Mouse (Mus musculus) T-cell, adult 2 months (primary cell): Measurements from ENCODE around the gene Slc22a3.

Experiments
- DNase-seq: peaks from one replicate; pipeline ENCODE4 v3.0.0; 2022; ENCODE audit warnings: low spot score

Slc22a3 gene

GRCm38 (mm10) chr17:12507654-12508204 is at the start of gene Slc22a3:
Gene Slc22a3, minus strand, starts transcription at chr17:12507704.
- no peak for DNase-seq

DNA sequence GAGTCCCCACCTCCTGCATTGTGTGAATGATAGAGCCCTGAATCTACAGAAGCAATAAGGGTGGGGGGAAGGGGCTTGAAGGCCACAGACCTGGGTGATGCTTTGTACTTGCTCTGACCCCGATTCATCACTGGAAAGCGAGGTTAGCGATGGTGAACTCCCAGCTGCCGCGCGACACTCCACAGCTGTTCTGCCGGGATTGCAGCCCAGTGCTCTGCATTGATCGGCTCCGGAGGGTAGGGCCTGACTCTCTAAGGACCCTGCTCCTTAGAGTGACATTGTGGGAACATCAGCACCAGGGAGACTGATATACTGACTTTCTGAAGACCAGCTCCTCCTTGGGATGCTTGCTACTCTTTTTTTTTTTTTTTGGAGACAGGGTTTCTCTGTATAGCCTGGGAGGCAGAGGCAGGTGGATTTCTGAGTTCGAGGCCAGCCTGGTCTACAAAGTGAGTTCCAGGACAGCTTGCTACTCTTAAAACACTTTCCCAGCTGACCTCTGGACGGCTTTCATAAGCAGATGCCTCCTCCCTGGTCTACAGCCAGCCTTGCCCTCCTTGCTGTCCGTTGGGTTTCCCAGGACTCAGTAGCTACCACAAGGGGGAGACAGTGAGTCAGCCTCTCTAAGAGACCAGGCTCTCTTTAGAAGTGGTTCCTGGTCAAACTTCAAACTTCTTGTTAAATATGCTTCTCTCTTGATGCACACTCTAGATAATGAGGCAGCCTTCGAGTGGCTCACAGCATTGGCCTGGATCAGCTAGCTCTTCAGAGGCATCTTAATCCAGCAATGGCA is 27.0 kb upstream of the Slc22a3 start:
- DNase-seq = peak; percentile 49

DNA sequence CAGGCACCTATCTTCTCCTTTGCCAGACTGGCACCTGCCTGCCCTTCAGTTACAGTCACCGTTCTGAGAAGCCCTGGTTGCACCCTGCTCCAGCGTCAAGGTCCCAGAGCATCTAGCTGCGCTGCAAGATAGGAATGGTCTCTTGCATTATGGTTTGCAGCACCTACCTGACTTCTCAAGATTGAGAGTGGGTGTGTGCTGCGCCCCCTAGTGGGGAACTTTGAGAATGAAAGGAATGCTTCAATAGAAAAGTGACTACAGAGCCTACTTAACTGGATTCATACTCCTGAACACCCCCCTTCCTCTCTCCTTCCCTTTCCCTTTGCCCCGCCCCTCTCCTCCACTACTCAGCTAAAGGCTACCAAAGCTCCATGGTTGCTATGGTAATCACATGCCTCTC is 24.6 kb upstream of the Slc22a3 start:
- DNase-seq = peak; percentile 35

- DNase-seq = no peak
Measured at GRCm38 (mm10) chr17:12530081-12530480, 22.6 kb upstream of the Slc22a3 start.

GRCm38 (mm10) chr17:12529384-12529985 is 22.0 kb upstream of the Slc22a3 start:
- DNase-seq = no peak

- no peak for DNase-seq
Measured at GRCm38 (mm10) chr17:12519089-12519488, 11.6 kb upstream of the Slc22a3 start.

GRCm38 (mm10) chr17:12518194-12518593 is 10.7 kb upstream of the Slc22a3 start:
- DNase-seq = no peak

DNA sequence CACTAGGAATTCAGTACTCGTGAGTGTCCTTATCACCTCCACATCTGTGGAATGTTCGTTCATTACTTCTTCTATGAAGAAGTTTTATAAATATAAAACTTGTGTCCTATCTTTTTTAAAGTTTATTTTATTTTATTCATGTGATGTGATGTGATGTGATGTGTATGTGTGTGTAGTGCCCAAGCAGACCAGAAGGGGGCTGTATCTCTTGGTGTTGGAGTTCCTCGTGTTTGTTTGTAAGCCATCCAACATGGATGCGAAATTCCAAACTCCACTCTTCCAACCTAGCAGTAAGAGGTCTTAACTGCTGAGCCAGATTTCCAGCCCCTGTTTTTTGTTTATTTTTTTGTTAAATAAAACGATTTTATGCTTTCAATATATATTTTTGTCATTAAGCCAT is 6.5 kb upstream of the Slc22a3 start:
- DNase-seq = no peak

DNA sequence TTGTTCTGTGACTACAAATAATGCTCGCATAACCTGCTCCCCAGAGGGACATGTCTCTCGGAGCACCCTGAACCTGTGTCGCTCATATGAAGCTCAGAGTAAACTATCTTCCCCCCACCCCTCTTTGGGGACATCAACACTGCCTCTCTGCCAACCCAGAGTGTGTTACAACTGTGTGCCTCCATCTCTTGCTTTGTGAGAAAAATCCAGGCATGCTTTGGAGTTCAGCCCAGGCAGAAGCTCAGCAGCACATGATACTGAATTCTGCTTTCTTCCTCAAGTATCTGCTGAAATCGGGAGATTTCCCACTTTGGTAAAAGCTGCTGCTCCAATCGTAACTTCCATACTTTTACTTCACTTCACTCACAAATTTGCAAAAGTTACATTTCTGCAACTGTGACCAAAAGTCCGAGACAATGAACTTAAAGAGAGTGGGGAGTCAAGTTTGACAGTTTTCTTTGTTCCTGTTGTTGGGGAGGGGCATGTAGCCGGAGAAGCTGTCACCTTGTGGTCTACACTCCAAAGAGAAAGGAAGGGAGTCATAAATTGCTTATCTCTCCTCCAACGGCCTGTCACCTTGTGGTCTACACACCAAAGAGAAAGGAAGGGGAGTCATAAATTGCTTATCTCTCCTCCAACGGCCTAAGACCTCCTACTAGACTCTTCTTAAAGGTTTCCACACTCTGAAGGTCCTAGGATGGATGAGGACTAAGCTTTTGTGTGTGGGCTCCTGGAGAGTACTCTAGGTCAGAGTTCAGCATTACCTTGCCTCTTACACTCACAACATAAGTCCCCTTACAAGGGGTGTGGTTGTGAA is 5.8 kb upstream of the Slc22a3 start:
- no peak for DNase-seq

DNA sequence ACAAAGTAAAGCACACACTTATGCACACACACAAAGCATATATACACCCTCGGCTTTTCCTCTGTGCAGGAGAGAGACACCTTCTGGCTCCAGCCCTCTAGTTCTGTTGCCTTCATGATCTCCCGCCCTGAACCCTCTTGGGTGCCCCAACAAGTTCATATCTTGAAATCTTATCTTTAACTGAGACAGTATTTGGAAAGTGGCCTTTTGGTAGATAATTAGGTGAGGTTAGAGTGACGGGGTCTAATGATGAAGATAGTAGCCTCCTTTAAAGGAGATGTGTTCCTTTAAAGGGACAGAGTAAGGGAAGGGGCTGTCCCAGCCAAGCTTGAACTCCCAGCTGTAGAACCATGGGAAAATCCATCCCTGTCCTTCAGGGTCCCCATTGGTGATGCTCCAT is 3.7 kb upstream of the Slc22a3 start:
- no peak for DNase-seq

DNA sequence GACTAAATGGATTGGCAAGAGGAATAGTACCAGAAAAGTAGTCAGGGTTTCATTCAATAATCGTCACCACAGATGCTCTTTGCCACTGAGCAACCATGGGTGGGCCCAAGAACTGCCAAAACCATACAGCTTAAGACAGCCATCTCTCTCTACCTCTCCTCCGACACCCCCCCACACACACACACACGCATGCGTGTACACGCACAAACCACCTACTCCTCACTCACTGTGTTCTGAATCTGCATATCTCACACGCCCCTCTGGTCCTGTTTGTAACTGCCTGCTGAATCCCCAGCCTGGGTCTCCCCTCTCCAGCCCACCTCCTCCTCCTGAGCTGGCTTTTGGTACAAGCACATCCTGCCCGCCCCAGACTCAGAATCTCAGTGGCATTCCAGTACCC is 872 bp upstream of the Slc22a3 start:
- no peak for DNase-seq

DNA sequence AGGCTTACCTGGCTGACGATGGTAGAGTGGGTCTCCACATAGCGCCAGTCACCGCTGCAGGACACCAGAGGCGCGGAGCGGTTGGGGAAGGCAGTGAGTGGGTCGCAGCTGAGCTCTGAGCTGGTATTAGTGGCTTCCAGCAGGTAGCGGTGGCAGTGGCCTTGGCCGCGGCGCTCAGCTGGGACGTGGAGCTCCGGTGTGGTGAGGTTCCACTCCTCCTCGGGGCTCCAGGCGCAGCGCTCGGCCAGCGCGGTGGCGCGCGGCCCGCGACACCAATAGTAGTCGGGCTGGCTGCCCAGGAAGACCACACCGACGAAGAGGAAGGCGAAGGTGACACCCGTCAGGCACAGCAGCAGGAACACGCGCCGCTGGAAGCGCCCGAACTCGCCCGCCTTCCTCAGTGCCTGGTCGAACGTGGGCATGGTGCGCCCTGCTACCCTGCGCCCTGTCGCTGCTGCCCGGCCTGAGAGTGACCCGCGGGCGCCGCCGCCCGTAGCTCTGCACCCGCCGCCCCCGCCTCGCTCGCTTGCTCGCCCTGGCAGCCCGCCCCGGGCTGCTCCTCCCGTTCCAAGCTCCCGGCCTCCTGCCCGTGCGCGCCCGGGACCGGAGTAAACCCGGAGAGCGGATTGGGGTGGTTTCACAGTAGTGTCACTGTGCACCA is 471 bp downstream of the Slc22a3 start:
- no peak for DNase-seq

DNA sequence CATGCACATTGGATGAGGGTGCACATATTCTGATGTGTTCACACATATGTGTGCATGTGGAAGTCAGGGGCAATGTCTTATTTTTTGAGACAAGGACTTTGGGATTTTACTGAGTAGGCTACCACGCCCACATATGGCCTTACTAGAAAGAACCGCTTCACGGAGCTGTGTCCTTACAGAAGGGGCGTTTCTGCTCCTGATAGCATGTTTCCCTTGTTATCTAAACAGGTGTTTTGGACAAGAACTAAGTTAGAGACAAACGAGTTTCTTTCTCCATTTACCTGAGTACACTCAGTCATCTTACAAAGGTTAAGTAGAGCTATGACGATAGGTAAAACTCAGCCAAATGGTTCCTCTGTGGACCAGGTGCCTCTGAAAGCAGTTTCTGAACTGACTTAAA is 1.8 kb downstream of the Slc22a3 start:
- DNase-seq = no peak

GRCm38 (mm10) chr17:12499426-12499825 is 8.1 kb downstream of the Slc22a3 start:
- DNase-seq = no peak

DNA sequence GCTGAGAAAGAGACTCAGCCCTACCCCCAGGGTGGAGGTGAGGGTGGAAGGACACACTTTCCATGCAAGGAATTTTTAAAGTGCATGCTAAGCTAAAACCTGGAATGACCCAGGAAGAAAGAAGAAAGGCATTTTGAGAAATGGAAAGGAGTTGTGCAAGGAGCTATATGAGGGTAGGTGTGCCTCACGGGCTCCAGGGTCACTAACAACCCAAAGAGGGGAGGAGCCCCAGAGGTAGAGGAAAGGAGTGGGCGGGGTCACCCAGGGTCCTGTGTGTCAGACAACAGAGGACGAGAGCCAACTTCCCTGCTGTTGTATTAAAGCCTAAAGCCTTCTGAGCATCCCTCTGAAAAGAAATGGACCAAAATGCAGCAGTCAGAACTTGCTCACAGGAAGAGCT is 11.9 kb downstream of the Slc22a3 start:
- no peak for DNase-seq

- no peak for DNase-seq
Measured at GRCm38 (mm10) chr17:12491591-12491990, 15.9 kb downstream of the Slc22a3 start.

- no peak for DNase-seq
Measured at GRCm38 (mm10) chr17:12489888-12490287, 17.6 kb downstream of the Slc22a3 start.

- DNase-seq = no peak
Measured at GRCm38 (mm10) chr17:12485657-12486056, 21.8 kb downstream of the Slc22a3 start.

GRCm38 (mm10) chr17:12479416-12479815 is 28.1 kb downstream of the Slc22a3 start:
- no peak for DNase-seq

DNA sequence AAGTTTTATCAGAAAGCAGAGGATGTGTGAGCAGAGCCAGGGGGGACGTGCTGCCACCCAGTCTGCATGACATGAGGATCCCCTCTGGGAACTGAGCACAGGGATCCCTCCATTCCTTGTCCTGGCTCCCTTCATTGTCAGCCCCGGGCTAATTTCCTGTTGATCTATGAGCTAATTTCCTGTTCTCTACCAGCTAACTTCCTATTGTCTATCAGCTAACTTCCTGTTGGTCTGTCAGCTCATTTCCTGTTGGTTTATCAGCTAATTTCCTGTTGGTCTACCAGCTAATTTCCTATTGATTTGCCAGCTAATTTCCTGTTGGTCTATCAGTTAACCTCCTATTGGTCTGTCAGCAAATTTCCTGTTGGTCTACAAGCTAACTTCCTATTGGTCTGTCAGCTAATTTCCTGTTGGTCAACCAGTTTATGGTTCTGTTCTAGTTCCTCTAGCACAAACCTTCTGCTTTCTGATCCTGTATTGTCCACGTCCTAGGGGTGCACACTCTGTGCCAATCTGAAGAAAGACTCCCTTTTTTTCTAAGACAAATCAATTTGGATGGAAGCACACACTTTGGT is 32.9 kb downstream of the Slc22a3 start:
- no peak for DNase-seq

DNA sequence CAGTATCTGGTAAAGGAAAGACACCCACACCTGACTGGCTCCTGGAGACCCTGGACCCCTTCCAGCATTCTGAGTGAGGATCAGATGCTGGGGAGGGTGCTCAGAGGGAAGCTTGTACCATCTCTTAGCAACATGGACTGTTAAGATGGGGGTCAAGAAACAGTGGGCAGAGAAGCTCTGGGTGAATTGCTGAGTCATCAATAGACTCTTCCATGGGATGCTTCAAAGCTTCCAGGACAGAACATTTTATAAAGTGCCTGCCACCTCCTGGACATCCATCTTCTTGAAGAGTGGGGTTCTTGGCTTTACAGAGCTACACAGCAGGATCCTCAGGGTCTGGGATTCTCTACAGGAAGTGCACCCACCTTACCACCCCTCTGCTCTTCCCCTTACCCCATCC is 35.0 kb downstream of the Slc22a3 start:
- DNase-seq = no peak

- DNase-seq = no peak
Measured at GRCm38 (mm10) chr17:12468745-12469144, 38.8 kb downstream of the Slc22a3 start.
